Mouse (Mus musculus): ENCODE data around the gene Gm42372. TPM values are rescaled to one million over a fixed set of nuclear protein-coding genes. Genes with fewer than 3 reads are reported as not detected.

Gm42372 gene
- polyA plus RNA-seq, 1 experiment from 2014 or later = 1.7 TPM

DNA sequence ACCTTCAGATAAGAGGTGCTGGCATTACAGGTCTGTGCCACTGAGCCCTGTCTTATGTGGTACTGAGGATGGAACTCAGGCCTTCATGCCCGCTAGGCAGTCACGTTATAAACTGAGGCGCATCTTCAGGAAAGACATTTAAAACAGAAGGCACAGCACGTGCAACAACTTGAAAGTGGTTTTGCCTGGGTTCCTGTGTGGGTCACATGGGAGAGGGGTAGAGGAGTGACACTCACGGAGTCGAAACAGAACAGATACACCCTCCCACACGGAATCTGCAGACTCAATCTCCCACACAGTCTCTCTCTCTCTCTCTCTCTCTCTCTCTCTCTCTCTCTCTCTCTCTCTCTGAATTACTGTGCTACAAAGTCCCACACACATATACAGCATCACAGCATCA lies 47.4 kb downstream of the Gm42372 start:
- no peaks in the 10 kb centered on the region for H3K27me3 ChIP-seq
- peaks cover 18% of the 10 kb centered on the region for H3K4me1 ChIP-seq
- 83% methylated on average over 7 of the region's 7 CpGs for WGBS
- no peaks in the 10 kb centered on the region for H3K36me3 ChIP-seq
- no peak overlapping the region for H3K4me2 ChIP-seq (replicated peaks)
- H3K27ac ChIP-seq = no peak overlapping the region
- no peak for ATAC-seq (ENCODE audit: low FRiP score)
- no peak overlapping the region for H3K4me3 ChIP-seq
- no peak overlapping the region for H3K9ac ChIP-seq
- H3K9me3 ChIP-seq (replicated peaks) = no peaks in the 10 kb centered on the region

Other genes with a start within 250 kb of the Gm42372 start
- gene Ap2s1, start 244.7 kb upstream of the Gm42372 start, polyA plus RNA-seq (2016; fragmentation: Nextera tagmentation; extraction: Ambion mirVana) = 262 and 292 TPM in 2 replicates
- 20.2 and 20.5 TPM in 2 replicates for gene Slc1a5, start 201.7 kb upstream of the Gm42372 start, polyA plus RNA-seq (2016; fragmentation: Nextera tagmentation; extraction: Ambion mirVana)
- 180 and 183 TPM in 2 replicates for gene Strn4, start 167.2 kb upstream of the Gm42372 start, polyA plus RNA-seq (2016; fragmentation: Nextera tagmentation; extraction: Ambion mirVana)
- 38.7 and 39.1 TPM in 2 replicates for gene Fkrp, start 166.4 kb upstream of the Gm42372 start, polyA plus RNA-seq (2016; fragmentation: Nextera tagmentation; extraction: Ambion mirVana)
- 8.8 and 9.3 TPM in 2 replicates for gene Prkd2, start 140.2 kb upstream of the Gm42372 start, polyA plus RNA-seq (2016; fragmentation: Nextera tagmentation; extraction: Ambion mirVana)
- gene Dact3, start 107.8 kb upstream of the Gm42372 start, polyA plus RNA-seq (2016; fragmentation: Nextera tagmentation; extraction: Ambion mirVana) = 9.0 and 10.4 TPM in 2 replicates
- 12.1 and 13.6 TPM in 2 replicates for gene Gng8, start 91.3 kb upstream of the Gm42372 start, polyA plus RNA-seq (2016; fragmentation: Nextera tagmentation; extraction: Ambion mirVana)
- gene Ptgir, start 76.6 kb upstream of the Gm42372 start, polyA plus RNA-seq (2016; fragmentation: Nextera tagmentation; extraction: Ambion mirVana) = 1.6 and 2.1 TPM in 2 replicates
- 185 and 210 TPM in 2 replicates for gene Calm3, start 59.0 kb upstream of the Gm42372 start, polyA plus RNA-seq (2016; fragmentation: Nextera tagmentation; extraction: Ambion mirVana)
- 55.6 and 60.3 TPM in 2 replicates for gene Pnmal2, start 38.4 kb upstream of the Gm42372 start, polyA plus RNA-seq (2016; fragmentation: Nextera tagmentation; extraction: Ambion mirVana)
- gene Pnmal1, start 23.4 kb upstream of the Gm42372 start, polyA plus RNA-seq (2016; fragmentation: Nextera tagmentation; extraction: Ambion mirVana) = 24.0 and 27.3 TPM in 2 replicates
- 9.2 and 10.4 TPM in 2 replicates for gene Ccdc8, start 9.6 kb downstream of the Gm42372 start, polyA plus RNA-seq (2016; fragmentation: Nextera tagmentation; extraction: Ambion mirVana)
- 101 and 102 TPM in 2 replicates for gene Ppp5c, start 44.8 kb downstream of the Gm42372 start, polyA plus RNA-seq (2016; fragmentation: Nextera tagmentation; extraction: Ambion mirVana)
- 7.9 and 9.5 TPM in 2 replicates for gene Hif3a, start 79.3 kb downstream of the Gm42372 start, polyA plus RNA-seq (2016; fragmentation: Nextera tagmentation; extraction: Ambion mirVana)
- gene Psg16, start 91.0 kb downstream of the Gm42372 start, polyA plus RNA-seq (2016; fragmentation: Nextera tagmentation; extraction: Ambion mirVana) = 0.26 and 0.36 TPM in 2 replicates
- gene Ceacam3, start 167.2 kb downstream of the Gm42372 start, polyA plus RNA-seq (2016; fragmentation: Nextera tagmentation; extraction: Ambion mirVana) = not detected in 2 replicates
- gene Psg29, start 220.4 kb downstream of the Gm42372 start, polyA plus RNA-seq (2016; fragmentation: Nextera tagmentation; extraction: Ambion mirVana) = not detected in 2 replicates